Mouse (Mus musculus) heart, adult 2 months (tissue): ENCODE results near the gene Ackr3.

Source experiments
- CTCF ChIP-seq: fragments of 200-600 bp; IDR thresholded peaks from 2 replicates; pipeline ENCODE4 v1.8.1; 2022; ENCODE audit warnings: antibody characterized with exemption, mild to moderate bottlenecking, moderate library complexity
- EP300 ChIP-seq: fragments of 200-500 bp; IDR thresholded peaks from 2 replicates; pipeline ENCODE4 v1.6.1; 2011; ENCODE audit warnings: low read depth, low read length, control low read depth; ENCODE audit not compliant: insufficient read depth

GRCm38 (mm10) chr1:90174338-90174737 lies 29.4 kb upstream of the Ackr3 start:
- TF ChIP-seq CTCF (no peak), EP300 (no peak)
